Mouse (Mus musculus) left cerebral cortex, adult 9 months (tissue): ENCODE results near the gene Rundc1.
A peak's percentile ranks its signal among the peaks of the same experiment; 100 is the strongest.
"Not testable (repeated sequence)": the region's sequence is repeated elsewhere in the genome, so short reads cannot be mapped to it uniquely, and the experiment has no call there.

Source experiments
- DNase-seq, 2 experiments: peaks; one replicate each; pipeline ENCODE4 v3.0.0; 2022; ENCODE audit warnings: low spot score in 2 of 2

Gene Rundc1

DNA sequence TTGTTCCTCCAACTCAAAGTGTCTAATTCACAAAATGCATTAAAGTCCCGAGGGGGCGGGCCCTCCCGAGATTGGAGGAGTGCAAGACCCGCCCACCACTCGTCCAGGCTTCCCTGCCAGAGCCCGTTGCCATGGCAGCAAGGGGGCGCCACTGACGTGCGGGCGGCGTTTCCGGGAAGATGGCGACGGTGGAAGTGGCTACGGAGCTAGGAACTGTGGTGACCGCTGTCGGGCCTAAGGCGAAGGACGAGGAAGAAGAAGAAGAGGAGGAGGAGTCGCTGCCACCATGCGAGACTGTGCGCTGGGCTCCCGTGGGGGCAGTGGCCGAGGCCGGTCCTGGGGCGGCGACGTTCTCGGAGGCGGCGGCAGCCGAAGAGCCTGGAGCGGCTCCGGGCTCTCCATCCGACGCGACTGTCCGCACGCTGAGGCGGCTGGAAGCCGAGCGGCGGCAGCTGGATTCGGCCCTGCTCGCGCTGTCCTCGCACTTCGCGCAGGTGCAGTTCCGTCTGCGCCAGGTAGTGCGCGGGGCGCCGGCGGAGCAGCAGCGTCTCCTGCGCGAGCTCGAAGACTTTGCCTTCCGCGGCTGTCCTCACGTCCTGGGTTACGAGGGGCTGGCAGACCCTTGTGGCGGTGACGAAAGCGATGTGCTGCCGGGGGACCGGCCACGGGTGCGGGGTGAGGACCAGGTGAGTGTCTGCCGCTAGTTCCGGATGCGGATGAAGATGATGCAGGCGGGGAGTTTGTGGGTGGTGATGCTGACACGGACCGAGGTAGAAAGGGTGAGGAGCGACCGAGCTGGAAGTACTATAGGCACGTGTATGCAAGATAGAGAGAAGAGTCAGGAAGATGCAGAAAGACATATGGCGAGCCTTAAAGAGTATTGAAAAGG lies at the start of gene Rundc1, which contains the start of gene Ptges3l:
Gene Rundc1, plus strand, starts transcription at position 161 of the 889 bp plus-strand sequence.
Gene Ptges3l, minus strand, starts transcription at position 409 of the 889 bp plus-strand sequence.
- DNase-seq = peak; percentile 87 to 98

DNA sequence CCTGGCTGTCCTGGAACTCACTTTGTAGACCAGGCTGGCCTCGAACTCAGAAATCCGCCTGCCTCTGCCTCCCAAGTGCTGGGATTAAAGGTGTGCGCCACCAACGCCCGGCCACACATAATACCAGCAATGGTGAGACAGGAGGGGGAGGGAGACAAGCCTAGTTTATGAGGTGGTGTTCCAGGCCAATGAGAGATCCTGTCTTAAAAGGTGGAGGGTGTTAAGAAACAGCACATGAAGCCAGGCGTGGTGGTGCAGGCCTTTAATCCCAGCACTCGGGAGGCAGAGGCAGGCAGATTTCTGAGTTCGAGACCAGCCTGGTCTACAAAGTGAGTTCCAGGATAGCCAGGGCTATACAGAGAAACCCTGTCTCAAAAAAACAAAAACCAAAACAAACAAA lies 46.7 kb upstream of the Rundc1 start:
- DNase-seq = not testable (repeated sequence)

GRCm38 (mm10) chr11:101378926-101379325 lies 46.0 kb upstream of the Rundc1 start:
- no peak for DNase-seq

GRCm38 (mm10) chr11:101381817-101382216 lies 43.1 kb upstream of the Rundc1 start:
- no peak for DNase-seq

DNA sequence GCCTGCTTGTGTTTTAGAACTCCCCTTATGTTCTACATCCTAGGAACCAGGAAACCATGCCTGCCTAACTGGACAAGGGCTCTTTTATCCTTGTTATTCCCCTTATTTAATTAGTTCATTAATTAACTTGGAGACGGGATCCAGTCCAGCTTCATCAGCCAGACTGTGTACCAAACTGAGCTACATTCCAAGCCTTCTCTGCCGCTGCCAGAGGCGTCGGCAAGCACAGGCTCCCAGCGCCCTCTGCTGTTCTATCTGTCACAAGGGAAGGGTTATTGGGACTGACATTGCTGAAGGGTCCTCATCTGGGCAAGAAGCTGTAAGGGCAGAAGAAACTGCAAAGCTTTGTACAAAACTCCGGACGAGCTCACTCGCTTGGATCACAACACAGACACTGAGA lies 29.8 kb upstream of the Rundc1 start:
- DNase-seq = peak in 1 of 2 experiments; percentile 76

DNA sequence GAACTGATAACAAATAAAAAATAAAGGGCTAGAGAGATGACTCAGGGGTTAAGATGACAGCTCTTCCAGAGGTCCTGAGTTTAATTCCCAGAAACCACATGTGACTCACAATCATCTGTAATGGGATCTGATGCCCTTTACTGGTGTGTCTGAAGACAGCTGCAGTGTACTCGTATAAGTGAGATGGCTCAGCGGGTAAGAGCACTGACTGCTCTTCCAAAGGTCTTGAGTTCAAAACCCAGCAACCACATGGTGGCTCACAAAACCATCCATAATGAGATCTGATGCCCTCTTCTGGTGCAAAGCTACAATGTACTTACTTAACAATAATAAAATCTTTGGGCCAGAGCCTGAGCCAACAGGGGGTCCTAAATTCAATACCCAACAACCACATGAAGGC lies 9.6 kb upstream of the Rundc1 start:
- DNase-seq = no peak

DNA sequence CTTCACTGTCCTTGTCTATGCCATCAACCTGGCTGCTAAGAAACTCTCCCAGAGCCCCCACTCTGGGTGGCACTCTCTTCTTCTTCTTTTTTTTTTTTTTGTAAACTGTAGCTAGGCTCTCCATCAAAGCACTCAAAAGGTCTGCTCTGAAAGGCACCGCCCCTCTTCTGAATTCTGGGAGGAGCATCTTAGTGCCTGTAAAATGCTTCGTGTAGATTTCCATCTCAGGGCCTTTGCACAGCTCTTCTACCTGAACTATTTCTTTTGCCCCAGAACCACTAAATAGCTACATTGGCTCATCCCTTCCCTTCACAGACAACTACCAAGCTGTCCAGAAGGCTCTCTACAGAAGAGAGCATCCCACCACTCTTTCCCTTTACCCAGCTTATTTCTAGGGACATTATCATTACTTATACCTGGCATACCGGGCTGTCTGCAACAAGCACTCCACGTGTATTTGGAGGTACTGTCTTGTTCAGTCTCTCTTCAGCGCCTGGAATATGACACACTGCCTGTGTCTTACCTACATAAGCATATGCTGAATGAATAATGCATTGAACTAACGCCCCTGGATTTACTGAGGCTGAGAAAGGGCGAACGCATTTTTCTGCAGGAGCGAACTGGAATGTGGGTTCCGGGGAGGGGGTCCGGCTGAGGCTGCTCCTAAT lies 8.3 kb upstream of the Rundc1 start:
- DNase-seq = no peak

GRCm38 (mm10) chr11:101417101-101417855 lies 7.6 kb upstream of the Rundc1 start, which contains the start of gene Aarsd1:
Gene Aarsd1, minus strand, starts transcription at chr11:101417615.
- DNase-seq = peak; percentile 54 to 88

DNA sequence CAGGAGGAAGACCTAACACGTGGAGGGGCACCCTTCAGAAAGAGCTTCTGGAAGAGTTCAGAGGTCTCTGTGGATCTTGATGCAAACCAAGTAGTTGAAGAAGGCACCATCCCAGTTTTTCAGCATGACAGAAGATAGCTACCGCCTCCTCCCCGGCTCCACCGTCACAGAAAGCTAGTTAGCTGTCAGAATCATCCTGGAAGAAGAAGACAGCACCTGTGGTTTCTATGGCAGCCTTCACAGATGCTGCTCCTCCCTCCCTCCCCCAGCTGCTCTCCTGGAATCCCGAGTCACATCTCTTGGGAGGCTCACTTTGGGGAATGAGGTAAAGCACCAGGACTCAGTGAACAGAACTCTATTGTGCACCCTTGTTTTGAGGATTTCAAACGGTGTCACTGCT lies 5.9 kb upstream of the Rundc1 start:
- peak; percentile 47 to 69 for DNase-seq

DNA sequence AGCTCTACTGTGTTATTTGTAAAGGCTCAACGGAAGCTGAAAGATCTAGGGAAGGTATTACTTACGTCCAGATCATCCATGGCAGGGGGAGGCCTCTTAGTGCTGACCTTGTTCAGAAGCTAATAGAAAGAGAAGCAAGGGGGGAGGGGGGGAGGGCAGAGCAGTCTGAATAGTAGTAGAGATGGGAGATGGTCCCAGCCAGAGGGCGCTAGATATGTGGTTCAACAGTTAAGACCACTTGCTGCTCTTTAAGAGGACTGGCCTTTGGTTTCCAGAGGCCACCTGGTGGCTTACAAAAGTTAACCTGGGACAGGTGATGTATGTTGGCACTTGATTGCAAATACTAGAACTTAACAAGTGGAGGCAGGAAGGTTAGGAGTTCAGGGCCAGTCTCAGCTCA lies 5.3 kb upstream of the Rundc1 start:
- DNase-seq = no peak

GRCm38 (mm10) chr11:101420148-101420547 lies 4.7 kb upstream of the Rundc1 start:
- no peak for DNase-seq

- no peak for DNase-seq
Observed at GRCm38 (mm10) chr11:101424105-101424851, 607 bp upstream of the Rundc1 start, which contains the start of gene Gm27029. Gene Gm27029, minus strand, starts transcription at chr11:101424796.

DNA sequence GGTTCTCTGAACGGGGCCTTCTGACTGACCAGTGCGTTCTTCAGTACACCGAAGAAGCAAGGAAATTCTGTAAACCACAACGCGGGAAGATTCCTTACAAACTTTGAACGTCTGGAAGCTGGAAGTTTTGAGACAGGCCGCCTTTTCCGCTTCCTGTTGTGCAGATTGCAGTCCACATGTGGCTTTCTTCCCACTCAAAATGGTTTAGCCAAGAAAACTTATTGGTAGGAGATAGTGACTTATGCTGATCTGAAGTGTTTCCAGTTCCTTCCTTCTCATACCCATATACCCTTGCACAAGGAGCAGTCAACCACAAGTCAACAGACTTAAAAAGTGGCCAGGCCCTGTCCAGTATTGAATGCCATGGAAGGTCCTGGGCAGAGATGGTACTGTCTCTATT lies 1.3 kb downstream of the Rundc1 start:
- no peak for DNase-seq

GRCm38 (mm10) chr11:101431327-101431726 lies 6.4 kb downstream of the Rundc1 start:
- DNase-seq = no peak

DNA sequence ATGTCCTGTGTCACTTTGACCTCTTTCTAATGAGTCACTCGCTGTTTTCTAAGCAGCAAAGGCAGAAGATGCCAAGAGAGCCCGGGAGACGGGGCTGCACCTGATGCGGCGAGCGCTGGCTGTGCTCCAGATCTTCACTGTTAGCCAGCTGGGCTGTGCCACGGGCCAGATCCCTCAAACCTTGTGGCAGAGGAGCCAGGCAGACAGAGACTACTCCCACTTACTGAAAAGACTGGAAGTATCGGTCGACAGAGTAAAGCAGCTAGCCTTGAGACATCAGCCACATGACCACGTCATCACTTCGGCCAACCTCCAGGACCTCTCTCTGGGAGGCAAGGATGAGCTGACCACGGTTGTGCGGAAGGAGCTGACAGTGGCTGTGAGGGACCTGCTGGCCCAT lies 8.5 kb downstream of the Rundc1 start:
- DNase-seq = no peak

DNA sequence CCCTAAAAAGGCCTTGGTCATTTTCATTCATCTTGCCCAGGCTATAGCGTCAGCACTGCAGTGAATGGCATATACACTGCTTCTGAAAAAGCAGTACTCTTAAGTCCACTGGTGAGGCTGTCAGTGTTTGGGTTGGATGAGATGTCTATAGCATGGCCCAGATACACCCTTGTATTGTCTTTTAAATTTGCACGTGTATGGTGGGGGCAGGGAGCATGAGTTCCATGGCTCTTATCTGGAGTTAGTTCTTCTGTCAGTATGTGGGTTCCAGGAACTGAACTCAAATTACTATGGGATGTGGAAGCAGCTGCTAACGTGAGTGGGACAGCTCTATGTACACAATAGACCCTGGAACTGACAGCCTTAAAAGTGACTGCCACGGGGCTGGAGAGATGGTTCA lies 10.9 kb downstream of the Rundc1 start:
- DNase-seq = no peak

GRCm38 (mm10) chr11:101436916-101437315 lies 12.0 kb downstream of the Rundc1 start:
- DNase-seq = no peak

DNA sequence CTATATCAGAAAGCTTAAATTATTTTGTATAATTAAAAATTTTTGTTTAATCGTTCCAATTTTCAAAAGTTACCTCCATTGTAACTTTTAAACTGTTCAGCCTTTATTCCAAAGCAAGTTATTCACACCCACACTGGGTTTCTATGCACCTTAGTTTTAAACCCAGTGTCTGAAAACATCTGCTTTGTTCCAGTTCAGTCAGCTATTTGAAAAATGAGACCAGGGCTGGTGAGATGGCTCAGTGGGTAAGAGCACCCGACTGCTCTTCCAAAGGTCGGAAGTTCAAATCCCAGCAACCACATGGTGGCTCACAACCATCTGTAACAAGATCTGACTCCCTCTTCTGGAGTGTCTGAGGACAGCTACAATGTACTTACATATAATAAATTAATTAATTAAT lies 13.1 kb downstream of the Rundc1 start:
- not testable (repeated sequence) for DNase-seq

DNA sequence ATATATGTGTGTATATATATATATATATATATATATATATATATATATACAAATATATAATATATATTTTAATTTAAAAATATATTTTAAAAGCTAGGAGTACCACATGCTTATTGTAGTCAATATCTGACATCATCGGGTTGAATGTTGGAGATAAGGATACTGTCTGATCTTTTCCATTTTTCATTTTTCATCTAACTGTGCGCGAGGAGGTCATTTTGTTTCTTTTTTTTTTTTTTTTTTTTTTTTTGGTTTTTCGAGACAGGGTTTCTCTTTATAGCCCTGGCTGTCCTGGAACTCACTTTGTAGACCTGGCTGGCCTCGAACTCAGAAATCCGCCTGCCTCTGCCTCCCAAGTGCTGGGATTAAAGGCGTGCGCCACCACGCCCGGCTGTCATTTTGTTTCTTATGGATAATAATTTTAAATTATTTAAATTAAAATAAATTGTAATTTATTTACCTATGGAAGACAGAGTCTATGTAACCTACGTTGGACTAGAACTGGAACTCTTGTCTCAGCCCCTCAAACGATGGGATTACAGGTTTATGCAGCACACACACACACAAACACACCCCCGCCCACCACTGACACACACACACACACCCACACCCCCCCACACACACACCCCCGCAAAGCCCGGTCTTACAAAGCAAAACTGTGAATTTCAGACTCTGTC lies 16.7 kb downstream of the Rundc1 start:
- DNase-seq = not testable (repeated sequence)

DNA sequence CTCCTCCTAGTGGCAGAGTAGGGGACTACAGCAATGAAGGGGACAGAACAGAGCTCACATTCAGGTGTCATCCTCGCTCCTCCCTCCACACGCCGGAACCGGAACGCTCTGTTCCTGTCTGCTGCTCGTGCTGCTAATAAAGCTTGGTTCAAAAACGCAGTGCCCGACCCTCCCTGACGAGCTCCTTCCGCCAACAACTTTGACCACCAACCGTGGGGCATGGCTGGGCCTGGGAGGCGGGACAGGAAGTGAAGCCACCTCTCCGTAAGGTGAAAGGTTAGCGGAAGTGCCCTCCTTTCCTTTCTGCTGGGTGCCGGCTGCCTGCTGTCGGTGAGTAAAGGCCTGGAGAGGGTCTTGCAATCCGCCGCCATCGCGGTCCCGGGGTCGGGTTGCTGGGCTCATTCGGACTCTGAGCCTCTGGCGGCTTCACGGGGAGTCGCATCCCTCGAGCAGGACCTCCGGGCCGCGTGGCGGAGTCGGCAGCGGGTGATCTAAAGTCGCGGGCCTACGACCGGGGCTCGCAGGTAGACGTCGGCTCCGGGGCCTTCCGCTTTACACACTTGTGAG lies 17.3 kb downstream of the Rundc1 start, which contains the start of gene Rpl27:
Gene Rpl27, plus strand, starts transcription at position 172 of the 567 bp plus-strand sequence.
- DNase-seq = peak; percentile 96 to 98
